Mouse (Mus musculus) lung, embryonic 16.5 days (tissue): Measurements from ENCODE around the gene Frmd3. TPM values are rescaled to one million over a fixed set of nuclear protein-coding genes. Genes with fewer than 3 reads are reported as not detected.

Experiments
- polyA plus RNA-seq: library from polyadenylated mRNA; unstranded; fragments of >200 nt; fragmentation: Nextera tagmentation; extraction: Ambion mirVana; gene quantifications from 2 replicates; pipeline ENCODE4 v1.2.1, GENCODE M21; 2015

Frmd3 gene
- polyA plus RNA-seq, 1 experiment from 2014 or later = 0.63 TPM

Other genes with a start within 250 kb of the Frmd3 start
- gene Rasef, start 222.4 kb upstream of the Frmd3 start, polyA plus RNA-seq = 4.7 and 4.9 TPM in 2 replicates
- not detected in 2 replicates for gene Gm11758, start 137.2 kb upstream of the Frmd3 start, polyA plus RNA-seq
- gene Gm11757, start 122.3 kb upstream of the Frmd3 start, polyA plus RNA-seq = not detected in 2 replicates
- gene Gm13871, start 107.5 kb upstream of the Frmd3 start, polyA plus RNA-seq = not detected in 2 replicates
- gene Gm11756, start 92.7 kb upstream of the Frmd3 start, polyA plus RNA-seq = not detected in 2 replicates
- gene 2310002L09Rik, start 62.6 kb upstream of the Frmd3 start, polyA plus RNA-seq = 0.39 and 1.1 TPM in 2 replicates
- gene Kdm4c, start 229.1 kb downstream of the Frmd3 start, polyA plus RNA-seq = 13.5 and 15.0 TPM in 2 replicates